Mouse (Mus musculus) cerebellum, postnatal 25 days (tissue): ENCODE measurements around the gene Vmn2r108.
"Not testable (repeated sequence)": the region's sequence is repeated elsewhere in the genome, so short reads cannot be mapped to it uniquely, and the experiment has no call there.

Experiments used
- DNase-seq, 2 experiments: peaks; one replicate each; pipeline ENCODE4 v3.0.0; 2021; ENCODE audit warnings: mixed read lengths in 2 of 2

The Vmn2r108 gene

GRCm38 (mm10) chr17:20481231-20481630 is at the start of gene Vmn2r108:
TSS of gene Vmn2r108 (minus strand) at chr17:20481331.
- DNase-seq, result no peak

- not testable (repeated sequence) for DNase-seq
These were observed 27.1 kb upstream of the Vmn2r108 start for GRCm38 (mm10) chr17:20508247-20508646.

- no peak for DNase-seq
These were observed 16.7 kb upstream of the Vmn2r108 start, which contains the start of gene Vmn1r225 for GRCm38 (mm10) chr17:20497858-20498257. TSS of gene Vmn1r225 (plus strand) at chr17:20498158.

- DNase-seq, result no peak
These were observed 7.8 kb downstream of the Vmn2r108 start for GRCm38 (mm10) chr17:20473311-20473710.

- DNase-seq, result no peak
These were observed 41.9 kb downstream of the Vmn2r108 start for GRCm38 (mm10) chr17:20439263-20439662.

GRCm38 (mm10) chr17:20413846-20414245 is 67.3 kb downstream of the Vmn2r108 start, which contains the start of gene Vmn1r224:
TSS of gene Vmn1r224 (plus strand) at chr17:20414146.
- no peak for DNase-seq
